Mouse (Mus musculus): Measurements from ENCODE around the gene Gsn. TPM values are rescaled to one million over a fixed set of nuclear protein-coding genes. Genes with fewer than 3 reads are reported as not detected.

Gene Gsn
- total RNA-seq (2014; rRNA removed; ENCODE audit: low replicate concordance) (454 and 460 TPM in 2 replicates), polyA plus RNA-seq (2015; fragmentation: Nextera tagmentation; extraction: Ambion mirVana) (255 and 259 TPM in 2 replicates)

DNA sequence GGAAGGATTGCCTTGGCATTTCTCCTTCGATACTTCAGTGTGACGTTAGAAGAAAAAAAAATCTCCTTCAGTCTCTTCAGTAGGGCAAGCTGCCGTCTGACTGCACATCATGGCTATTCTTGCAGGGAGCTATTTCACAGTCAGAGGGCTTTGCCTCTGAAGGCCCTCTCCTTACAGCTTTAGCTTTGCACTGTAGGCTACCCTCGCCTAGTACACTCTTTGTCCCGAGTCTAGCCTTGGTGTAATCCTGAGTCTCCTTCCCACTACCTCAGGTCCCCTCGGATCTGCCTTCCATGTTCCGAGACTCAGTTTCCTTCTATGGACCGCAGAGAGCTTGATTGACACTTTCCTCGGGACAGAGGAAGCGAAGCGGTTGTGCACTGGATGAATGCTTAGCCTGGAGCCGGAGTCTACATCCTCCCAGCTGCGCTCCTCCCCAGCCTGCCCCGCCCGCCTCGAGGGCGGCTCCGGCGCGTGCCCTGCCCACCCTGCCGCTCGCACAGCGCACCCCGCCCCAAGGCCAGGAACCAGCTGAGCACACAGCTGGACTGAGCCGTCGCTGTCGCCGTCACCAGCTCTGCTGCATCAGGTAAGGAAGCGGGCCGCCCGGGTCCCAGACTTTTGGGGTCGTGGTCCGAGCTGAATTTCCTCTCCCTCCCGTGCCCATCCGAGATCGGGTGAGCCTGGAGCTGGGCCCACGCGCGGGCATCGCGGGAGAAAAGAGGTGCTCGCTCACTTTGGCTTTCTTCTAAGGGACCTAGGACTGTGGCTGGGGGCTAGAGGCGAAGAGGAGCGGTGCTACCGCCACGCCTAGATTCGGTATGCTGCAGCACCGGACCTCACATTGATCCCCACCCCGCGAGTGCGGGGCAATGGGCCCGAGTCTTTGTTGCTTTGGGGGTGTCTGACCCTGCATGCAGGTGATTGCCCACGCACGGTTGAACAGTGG is at the start of gene Gsn:
Gsn (plus strand) TSS at position 496 of the 949 bp plus-strand sequence.
- Histone ChIP-seq H3K9ac (replicated peaks; ENCODE audit: low read depth, low read length) (peak within 1 kb of the TSS; percentile 73), H3K4me3 (ENCODE audit: low read depth, low read length) (peak within 1 kb of the TSS; percentile 69), H3K27ac (ENCODE audit: low read depth) (peak within 1 kb of the TSS; percentile 80), H3K4me2 (ENCODE audit: low read depth, low read length) (peak within 1 kb of the TSS; percentile 88), H3K4me1 (ENCODE audit: control insufficient read depth, insufficient read depth) (peaks cover 19% of the 10 kb centered on the region), H3K36me3 (replicated peaks; ENCODE audit: control insufficient read depth, insufficient read depth, low read length) (no peaks in the 10 kb centered on the region), H3K27me3 (ENCODE audit: control insufficient read depth, insufficient read depth, low read length) (no peaks in the 10 kb centered on the region), H3K9me3 (replicated peaks; ENCODE audit: control insufficient read depth, low read length) (no peaks in the 10 kb centered on the region)
- DNase-seq (ENCODE audit: low spot score) (peak; percentile 87), ATAC-seq (ENCODE audit: insufficient read depth, low read depth) (peak; percentile 92)
- TF ChIP-seq EP300 (IDR thresholded peaks at IDR 0.05; ENCODE audit: low read depth), result no peak
- WGBS, result 5% methylated on average over 54 of the region's 54 CpGs

DNA sequence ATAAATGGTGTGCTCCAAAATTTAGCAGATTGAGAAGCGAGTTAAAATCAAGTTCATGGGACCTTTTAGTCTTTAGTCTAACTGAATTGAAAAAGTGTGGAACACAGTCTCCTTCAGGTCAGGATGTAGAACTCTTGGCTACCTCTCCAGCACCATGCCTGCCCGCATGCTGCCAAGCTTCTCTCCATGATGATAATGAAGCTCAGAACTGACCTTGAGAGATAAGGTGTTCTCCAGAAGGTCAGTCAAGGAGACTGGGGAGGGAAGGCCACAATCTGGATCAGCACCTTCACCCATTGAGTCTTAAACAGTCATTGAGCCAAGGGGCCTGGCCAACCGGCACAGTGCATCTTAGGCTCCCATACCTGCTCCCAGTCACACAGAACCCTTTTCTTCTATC is 49.4 kb upstream of the Gsn start:
- ATAC-seq (ENCODE audit: insufficient read depth, low read depth) (peak; percentile 39; the same call in 1 of the 2 replicates), DNase-seq (ENCODE audit: low spot score) (no peak)
- H3K27me3 ChIP-seq (ENCODE audit: control insufficient read depth, insufficient read depth, low read length), result no peaks in the 10 kb centered on the region
- 66% methylated on average over 3 of the region's 3 CpGs for WGBS
- H3K9ac ChIP-seq (replicated peaks; ENCODE audit: low read depth, low read length), result no peak overlapping the region
- no peak overlapping the region for H3K4me3 ChIP-seq (ENCODE audit: low read depth, low read length)
- H3K27ac ChIP-seq (ENCODE audit: low read depth), result no peak overlapping the region
- no peaks in the 10 kb centered on the region for H3K4me1 ChIP-seq (ENCODE audit: control insufficient read depth, insufficient read depth)
- TF ChIP-seq EP300 (IDR thresholded peaks at IDR 0.05; ENCODE audit: low read depth), result no peak
- no peak overlapping the region for H3K4me2 ChIP-seq (ENCODE audit: low read depth, low read length)
- H3K9me3 ChIP-seq (replicated peaks; ENCODE audit: control insufficient read depth, low read length), result no peaks in the 10 kb centered on the region
- H3K36me3 ChIP-seq (replicated peaks; ENCODE audit: control insufficient read depth, insufficient read depth, low read length), result no peaks in the 10 kb centered on the region

GRCm38 (mm10) chr2:35208054-35208453 is 48.1 kb upstream of the Gsn start:
- Histone ChIP-seq H3K27ac (ENCODE audit: low read depth) (no peak overlapping the region), H3K36me3 (replicated peaks; ENCODE audit: control insufficient read depth, insufficient read depth, low read length) (no peaks in the 10 kb centered on the region), H3K9me3 (replicated peaks; ENCODE audit: control insufficient read depth, low read length) (no peaks in the 10 kb centered on the region), H3K4me2 (ENCODE audit: low read depth, low read length) (no peak overlapping the region), H3K9ac (replicated peaks; ENCODE audit: low read depth, low read length) (no peak overlapping the region), H3K27me3 (ENCODE audit: control insufficient read depth, insufficient read depth, low read length) (no peaks in the 10 kb centered on the region), H3K4me1 (ENCODE audit: control insufficient read depth, insufficient read depth) (no peaks in the 10 kb centered on the region), H3K4me3 (ENCODE audit: low read depth, low read length) (no peak overlapping the region)
- ATAC-seq (ENCODE audit: insufficient read depth, low read depth), result no peak
- WGBS, result 71% methylated on average over 3 of the region's 3 CpGs
- no peak for DNase-seq (ENCODE audit: low spot score)
- TF ChIP-seq CTCF (IDR thresholded peaks at IDR 0.05; ENCODE audit: low read depth), result no peak
- TF ChIP-seq EP300 (IDR thresholded peaks at IDR 0.05; ENCODE audit: low read depth), result no peak

GRCm38 (mm10) chr2:35208931-35209665 is 47.1 kb upstream of the Gsn start:
- H3K9ac ChIP-seq (replicated peaks; ENCODE audit: low read depth, low read length), result no peak overlapping the region
- no peak overlapping the region for H3K4me2 ChIP-seq (ENCODE audit: low read depth, low read length)
- TF ChIP-seq CTCF (IDR thresholded peaks at IDR 0.05; ENCODE audit: low read depth) (no peak), EP300 (IDR thresholded peaks at IDR 0.05; ENCODE audit: low read depth) (no peak)
- H3K4me1 ChIP-seq (ENCODE audit: control insufficient read depth, insufficient read depth), result no peaks in the 10 kb centered on the region
- no peak overlapping the region for H3K4me3 ChIP-seq (ENCODE audit: low read depth, low read length)
- H3K36me3 ChIP-seq (replicated peaks; ENCODE audit: control insufficient read depth, insufficient read depth, low read length), result no peaks in the 10 kb centered on the region
- WGBS, result 60% methylated on average over 8 of the region's 8 CpGs
- H3K27ac ChIP-seq (ENCODE audit: low read depth), result no peak overlapping the region
- DNase-seq (ENCODE audit: low spot score), result no peak
- no peak for ATAC-seq (ENCODE audit: insufficient read depth, low read depth)
- H3K27me3 ChIP-seq (ENCODE audit: control insufficient read depth, insufficient read depth, low read length), result no peaks in the 10 kb centered on the region
- no peaks in the 10 kb centered on the region for H3K9me3 ChIP-seq (replicated peaks; ENCODE audit: control insufficient read depth, low read length)

- Histone ChIP-seq H3K27ac (ENCODE audit: low read depth) (no peak overlapping the region), H3K4me2 (ENCODE audit: low read depth, low read length) (no peak overlapping the region), H3K9ac (replicated peaks; ENCODE audit: low read depth, low read length) (no peak overlapping the region), H3K27me3 (ENCODE audit: control insufficient read depth, insufficient read depth, low read length) (no peaks in the 10 kb centered on the region), H3K36me3 (replicated peaks; ENCODE audit: control insufficient read depth, insufficient read depth, low read length) (no peaks in the 10 kb centered on the region), H3K9me3 (replicated peaks; ENCODE audit: control insufficient read depth, low read length) (no peaks in the 10 kb centered on the region), H3K4me1 (ENCODE audit: control insufficient read depth, insufficient read depth) (no peaks in the 10 kb centered on the region), H3K4me3 (ENCODE audit: low read depth, low read length) (no peak overlapping the region)
- ATAC-seq (ENCODE audit: insufficient read depth, low read depth) (no peak), DNase-seq (ENCODE audit: low spot score) (no peak)
- WGBS, result 75% methylated on average over 3 of the region's 3 CpGs
- TF ChIP-seq EP300 (IDR thresholded peaks at IDR 0.05; ENCODE audit: low read depth) (no peak), CTCF (IDR thresholded peaks at IDR 0.05; ENCODE audit: low read depth) (no peak)
Observed at GRCm38 (mm10) chr2:35211681-35212080, 44.5 kb upstream of the Gsn start.

Measured in heart, postnatal 0 days (tissue).